Mouse (Mus musculus) spleen, adult 12 weeks (tissue): ENCODE measurements around the gene Lats2.
"Not testable (repeated sequence)": the region's sequence is repeated elsewhere in the genome, so short reads cannot be mapped to it uniquely, and the experiment has no call there.

Source experiments
- DNase-seq: peaks from one replicate; pipeline ENCODE4 v3.0.0; 2022; ENCODE audit warnings: low spot score

Gene Lats2

DNA sequence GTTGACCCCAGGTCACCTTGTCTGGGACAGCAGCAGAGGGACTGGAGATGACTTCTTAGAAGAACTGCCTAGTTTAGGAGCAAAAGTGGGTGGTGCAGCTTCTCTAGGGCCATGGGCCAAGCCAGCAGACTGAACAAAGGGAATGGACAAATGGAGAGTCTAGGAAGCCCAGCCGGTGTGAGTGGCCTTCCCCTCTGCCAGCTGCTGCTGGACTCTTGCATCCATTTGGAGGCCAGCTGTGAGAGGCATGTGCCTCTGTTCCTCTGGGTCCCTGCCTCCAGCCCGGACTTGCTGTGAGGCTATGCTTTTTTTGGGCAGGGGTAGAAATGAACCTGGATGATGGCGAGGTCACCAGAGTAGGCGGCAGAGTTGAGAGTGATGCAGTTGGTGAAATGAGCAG lies at the start of gene Lats2:
TSS of gene Lats2 (minus strand) at position 152 of the 400 bp plus-strand sequence.
- no peak for DNase-seq

- no peak for DNase-seq
Observed at GRCm38 (mm10) chr14:57803731-57804130, 45.5 kb upstream of the Lats2 start.

GRCm38 (mm10) chr14:57797991-57798931 lies 40.1 kb upstream of the Lats2 start, which contains the start of gene Sap18:
TSS of gene Sap18 (plus strand) at chr14:57798180.
- DNase-seq: peak; percentile 96

- no peak for DNase-seq
Observed at GRCm38 (mm10) chr14:57797551-57797950, 39.4 kb upstream of the Lats2 start.

GRCm38 (mm10) chr14:57791171-57791570 lies 33.0 kb upstream of the Lats2 start:
- DNase-seq: no peak

- DNase-seq: no peak
Observed at GRCm38 (mm10) chr14:57789759-57790158, 31.6 kb upstream of the Lats2 start.

GRCm38 (mm10) chr14:57789311-57789710 lies 31.1 kb upstream of the Lats2 start:
- DNase-seq: no peak

DNA sequence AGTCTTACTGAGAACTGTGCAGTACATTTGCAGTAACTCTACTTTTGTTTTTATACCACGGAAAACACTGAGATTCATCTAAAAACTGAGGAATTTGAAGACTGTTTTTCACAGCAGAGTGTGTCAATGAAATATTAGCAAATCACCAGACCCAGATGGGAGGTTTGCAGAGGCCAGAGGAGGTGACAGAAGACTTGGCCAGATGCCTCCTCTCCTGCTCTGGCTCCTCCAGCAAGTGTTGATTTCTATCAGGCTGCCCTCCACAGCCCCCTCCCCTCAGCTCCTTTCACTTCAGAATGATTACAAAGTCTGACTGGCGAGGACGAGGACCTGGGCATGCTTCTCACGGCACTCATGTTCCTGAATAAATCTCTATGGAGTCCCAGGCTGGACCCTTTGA lies 29.2 kb upstream of the Lats2 start:
- DNase-seq: no peak

GRCm38 (mm10) chr14:57772157-57772815 lies 14.1 kb upstream of the Lats2 start:
- DNase-seq: no peak

DNA sequence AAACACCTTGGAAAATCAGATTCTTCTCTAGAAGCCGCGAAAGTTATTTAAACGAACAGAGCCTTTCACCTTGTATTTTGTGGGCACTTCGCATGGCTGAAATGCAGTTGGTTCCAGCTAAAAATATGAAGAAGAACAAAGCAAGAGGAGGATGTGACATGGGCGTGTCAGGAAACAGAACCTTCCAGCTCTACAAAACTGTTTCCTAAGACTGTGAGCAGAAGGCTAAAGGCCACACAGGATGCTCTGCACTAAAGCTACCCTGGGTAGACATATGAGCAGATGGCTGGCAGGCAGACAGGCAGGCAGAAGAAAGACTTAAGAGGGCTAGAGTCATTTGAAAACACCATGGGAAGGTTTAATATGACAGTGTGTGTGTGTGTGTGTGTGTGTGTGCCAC lies 10.9 kb upstream of the Lats2 start:
- DNase-seq: no peak

DNA sequence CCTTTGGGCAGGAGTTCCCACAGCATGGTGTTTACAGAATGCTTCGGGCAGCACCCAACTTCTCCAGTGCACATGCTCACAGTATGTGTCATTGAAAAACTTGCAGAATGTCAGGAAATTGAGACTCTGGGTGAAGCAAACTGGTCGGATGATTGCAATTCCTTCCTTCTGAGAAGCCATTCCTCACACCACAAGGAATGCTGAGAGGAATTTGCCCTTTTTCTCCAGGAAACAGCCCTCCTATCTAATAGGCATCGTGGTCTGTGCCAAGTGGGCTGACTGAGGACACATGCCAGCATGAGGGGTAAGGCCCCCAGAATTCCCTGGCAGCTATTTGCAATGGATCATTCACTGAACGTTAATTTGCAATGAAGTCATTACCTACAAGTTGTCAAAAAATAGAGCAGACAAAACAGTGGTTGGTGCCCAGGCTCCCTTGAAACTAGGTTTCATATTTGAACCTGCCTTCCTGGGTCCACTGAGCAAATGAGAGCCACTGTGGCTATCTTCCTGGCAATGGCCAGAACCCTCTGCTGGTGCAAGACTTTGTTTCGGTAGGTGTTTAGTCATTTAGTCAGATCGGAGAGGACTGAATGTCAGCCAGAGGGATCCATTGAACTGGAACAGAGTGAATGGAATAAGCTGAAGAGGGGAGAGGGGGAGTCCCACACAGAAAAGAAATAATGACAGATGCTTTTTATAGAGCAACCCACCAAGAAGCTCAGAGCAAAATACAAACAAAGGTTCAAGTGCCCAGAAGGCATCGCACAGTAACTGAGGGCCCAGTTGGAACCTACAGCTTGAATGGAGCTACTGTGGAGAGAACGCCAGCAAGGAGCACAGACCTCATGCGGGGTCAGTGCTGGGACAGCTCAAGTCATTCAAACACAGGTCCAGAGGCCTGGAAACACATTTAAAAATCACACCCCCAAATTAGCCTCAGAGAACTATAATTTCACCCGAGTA lies 2.5 kb upstream of the Lats2 start:
- DNase-seq: no peak

DNA sequence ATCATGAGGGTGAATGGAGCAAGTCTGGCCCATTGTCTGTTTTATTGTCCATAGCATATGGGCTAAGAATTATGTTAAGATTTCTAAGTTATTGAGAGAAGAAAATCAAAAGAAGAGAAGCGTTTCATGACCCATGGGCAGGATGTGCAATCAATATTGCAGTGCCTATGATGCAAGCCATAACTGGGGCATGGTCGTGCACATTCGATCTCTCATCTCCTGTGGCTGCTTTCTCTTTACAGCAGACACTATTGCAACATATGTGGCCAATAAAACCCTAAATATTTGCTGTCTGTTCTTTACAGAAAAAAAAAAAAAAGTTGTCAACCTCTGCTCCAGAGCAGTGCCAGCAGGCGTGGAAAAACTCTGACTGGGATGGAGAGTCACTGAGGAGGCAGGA lies 2.1 kb downstream of the Lats2 start:
- no peak for DNase-seq

GRCm38 (mm10) chr14:57755661-57756060 lies 2.5 kb downstream of the Lats2 start:
- no peak for DNase-seq

GRCm38 (mm10) chr14:57753351-57753992 lies 4.7 kb downstream of the Lats2 start:
- DNase-seq: no peak

DNA sequence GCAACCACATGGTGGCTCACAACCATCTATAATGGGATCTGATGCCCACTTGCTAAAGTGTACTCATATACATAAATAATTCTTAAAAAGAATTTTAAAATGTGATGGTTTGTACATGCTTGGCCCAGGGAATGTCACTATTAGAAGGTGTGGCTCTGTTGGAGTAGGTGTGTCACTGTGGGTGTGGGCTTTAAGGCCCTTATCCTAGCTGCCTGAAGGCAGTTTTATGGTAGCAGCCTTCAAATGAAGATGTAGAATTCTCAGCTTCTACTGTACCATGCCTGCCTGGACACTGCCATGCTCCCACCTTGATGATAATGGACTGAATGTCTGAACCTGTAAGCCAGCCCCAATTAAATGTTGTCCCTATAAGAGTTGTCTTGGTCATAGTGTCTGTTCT lies 7.2 kb downstream of the Lats2 start:
- DNase-seq: not testable (repeated sequence)

- no peak for DNase-seq
Observed at GRCm38 (mm10) chr14:57749501-57749900, 8.7 kb downstream of the Lats2 start.

DNA sequence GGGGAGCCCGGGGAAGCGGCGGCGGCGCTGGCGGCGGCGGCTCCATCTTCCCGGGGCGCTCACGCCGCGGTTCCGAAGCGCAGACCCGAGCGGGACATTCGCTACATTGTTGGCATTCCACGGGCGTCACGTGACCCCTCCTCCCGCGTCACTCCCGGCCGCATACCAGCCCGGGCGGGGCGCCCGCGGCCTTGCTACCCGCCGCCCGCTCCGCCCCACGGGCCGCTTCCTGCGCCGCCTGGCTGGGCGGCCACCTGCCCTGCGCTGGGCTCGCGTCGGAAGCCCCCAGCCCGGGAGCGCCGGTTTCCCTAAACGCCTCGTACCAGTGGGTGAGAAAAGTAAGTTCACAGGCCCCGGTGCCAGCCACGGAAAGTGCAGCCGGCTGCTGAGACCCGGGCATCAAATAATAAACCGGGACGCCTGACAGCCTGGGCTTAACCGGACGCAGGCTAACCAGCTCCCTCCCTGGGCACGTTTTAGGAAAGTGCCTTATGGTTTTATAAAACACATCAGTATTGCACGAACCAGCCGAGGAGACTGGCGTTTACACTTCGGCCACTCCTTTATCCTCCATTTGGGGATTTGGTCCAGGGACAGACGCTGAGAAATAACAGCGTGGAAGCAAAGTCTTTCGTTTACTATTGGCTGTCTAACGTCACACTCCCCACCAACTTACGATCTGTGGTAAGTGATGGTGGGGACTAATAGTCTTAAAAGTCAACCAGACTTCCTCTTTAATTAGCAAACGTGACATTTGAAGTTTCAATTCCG lies 12.0 kb downstream of the Lats2 start, which contains the start of gene Gm49361:
TSS of gene Gm49361 (minus strand) at position 103 of the 771 bp plus-strand sequence.
- peak; percentile 81 for DNase-seq

- DNase-seq: no peak
Observed at GRCm38 (mm10) chr14:57745291-57745969, 12.8 kb downstream of the Lats2 start.

DNA sequence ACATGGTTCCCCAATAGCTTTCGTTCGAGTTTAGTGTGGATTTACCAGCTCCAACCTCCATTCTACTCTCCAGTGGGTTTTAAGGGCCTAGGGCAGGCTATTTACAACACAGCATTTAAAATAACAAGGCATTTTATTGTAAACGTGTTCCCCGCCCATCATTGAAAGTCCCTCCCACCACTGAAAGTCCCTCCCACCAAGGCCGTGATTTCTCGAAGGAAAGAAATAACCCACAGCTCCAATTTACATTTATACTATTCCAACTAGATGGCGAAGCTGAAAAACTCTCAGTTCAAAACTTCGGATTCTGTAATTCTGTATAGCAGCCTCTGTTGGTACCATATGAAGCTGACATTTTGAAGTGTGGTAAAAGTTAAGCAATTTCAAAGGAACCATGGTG lies 13.6 kb downstream of the Lats2 start:
- no peak for DNase-seq

DNA sequence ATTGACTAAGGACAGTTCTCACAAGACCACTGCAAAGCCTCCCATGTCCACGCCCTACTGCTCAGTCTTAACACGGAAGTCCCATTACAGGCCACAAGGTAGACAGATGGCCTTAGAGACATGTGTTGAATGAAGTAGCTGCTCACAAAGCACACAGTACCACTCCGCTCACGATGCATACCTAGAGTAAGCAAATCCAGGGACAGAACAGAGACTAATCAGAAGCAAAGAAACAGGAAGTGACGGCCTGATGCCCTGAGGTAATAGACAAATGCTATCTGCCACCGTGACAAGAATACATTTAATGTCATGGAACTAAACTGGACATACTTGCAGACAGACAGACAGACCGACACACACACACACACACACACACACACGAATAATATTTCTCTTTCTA lies 17.5 kb downstream of the Lats2 start:
- no peak for DNase-seq
